Mouse (Mus musculus): ENCODE data around the gene Ube2cbp.

Ube2cbp gene

DNA sequence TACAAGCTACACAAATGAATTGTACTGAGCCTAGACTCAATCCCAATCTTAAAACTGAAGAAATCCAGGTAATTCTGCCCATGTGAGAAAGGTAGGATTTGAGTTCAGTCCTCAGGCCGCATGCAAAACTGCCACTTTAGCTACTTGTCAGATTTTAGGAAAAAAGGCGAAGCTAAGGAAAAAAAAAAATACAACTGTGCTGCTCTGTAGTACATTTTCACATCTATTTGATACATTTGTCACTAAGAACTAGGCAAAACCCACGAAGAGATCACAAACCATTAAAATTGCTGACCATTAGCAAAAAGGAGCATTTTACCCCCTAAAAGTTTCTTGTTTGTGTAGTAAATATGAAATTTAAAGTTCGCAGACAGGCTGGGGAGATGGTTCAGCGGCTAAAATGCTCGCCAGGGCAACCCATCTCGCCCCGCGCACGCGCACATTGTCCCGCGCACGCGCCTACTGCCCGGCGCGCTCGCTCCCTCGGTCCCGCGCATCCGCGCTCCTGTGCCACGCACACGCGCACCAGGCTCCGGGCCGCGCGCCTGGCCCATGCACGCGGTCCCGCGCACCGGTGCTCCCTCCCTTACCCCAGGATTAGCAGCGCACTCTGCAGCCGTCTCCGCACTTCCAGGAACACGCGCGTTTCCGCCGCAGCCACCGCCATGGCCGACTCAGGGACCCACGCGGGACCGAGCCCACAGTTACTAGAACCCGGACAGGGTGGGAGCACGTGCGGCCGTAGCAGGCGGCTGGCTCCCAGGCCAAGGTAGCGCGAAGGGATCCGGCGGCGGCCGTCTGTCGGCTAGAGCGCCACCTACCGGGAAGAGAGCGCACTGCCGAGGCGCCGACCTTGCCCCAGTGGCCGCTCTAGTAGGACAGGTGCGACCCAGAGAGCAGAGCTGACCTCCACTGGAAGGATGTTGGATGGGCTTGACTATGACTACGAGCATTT lies at the start of gene Ube2cbp:
Gene Ube2cbp (minus strand): TSS at position 800 of the 955 bp plus-strand sequence.
- DNase-seq (ENCODE audit: low spot score): peak; percentile 75

GRCm38 (mm10) chr9:86514390-86514789 lies 49.6 kb upstream of the Ube2cbp start:
- no peak for DNase-seq (ENCODE audit: low spot score)

DNA sequence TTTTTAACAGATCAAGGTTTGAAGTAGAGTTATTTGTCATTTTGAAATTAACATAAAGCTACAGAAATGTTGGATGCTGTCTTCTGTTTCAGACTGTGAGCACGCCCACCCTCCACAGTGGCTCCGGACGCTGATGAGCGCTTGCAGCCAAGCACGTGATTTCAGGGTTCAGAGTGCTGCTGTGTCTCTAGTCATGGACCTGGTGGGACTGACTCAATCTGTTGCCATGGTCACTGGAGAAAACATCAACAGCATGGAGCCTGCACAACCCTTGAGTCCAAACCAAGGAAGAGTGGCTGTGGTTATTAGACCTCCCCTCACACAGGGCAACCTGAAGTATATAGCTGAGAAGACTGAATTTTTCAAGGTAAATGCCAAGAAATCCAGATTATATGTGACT lies 49.0 kb upstream of the Ube2cbp start:
- DNase-seq (ENCODE audit: low spot score): no peak

DNA sequence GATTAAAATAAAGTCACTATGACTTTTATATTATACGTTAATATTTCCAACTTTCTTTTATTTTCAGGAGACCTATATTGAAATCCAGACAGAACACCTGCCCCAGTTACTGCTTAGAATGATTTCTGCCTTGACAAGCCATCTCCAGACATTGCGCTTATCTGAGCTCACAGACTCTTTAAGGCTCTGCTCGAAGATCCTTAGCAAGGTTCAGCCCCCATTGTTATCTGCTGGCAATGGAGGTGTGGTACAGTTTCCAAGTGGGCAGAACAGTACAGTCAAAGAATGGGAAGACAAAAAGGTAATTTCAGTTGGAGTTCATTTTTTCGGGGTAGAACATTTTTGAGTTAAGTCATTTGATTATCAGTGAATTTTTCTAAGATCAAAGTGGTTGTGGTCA lies 42.7 kb upstream of the Ube2cbp start:
- DNase-seq (ENCODE audit: low spot score): no peak

DNA sequence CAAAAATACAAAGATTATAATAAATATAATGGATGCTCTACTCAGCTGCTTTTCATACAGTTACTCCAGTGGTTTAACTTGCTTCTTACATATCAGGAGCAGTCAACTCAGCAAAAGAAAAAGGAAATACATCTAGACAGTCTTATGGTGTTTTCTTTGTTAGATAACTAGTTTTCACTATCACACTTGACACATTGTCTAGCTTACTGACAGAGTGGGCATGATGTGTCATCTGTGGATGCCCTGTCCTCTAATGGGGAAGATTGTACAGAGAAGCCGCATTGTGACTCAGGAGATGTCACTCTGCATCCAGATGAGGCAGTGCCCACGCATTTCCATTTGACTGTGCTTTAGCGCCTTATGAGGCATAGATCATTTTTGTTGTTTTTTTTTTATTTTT lies 34.3 kb upstream of the Ube2cbp start:
- no peak for DNase-seq (ENCODE audit: low spot score)

DNA sequence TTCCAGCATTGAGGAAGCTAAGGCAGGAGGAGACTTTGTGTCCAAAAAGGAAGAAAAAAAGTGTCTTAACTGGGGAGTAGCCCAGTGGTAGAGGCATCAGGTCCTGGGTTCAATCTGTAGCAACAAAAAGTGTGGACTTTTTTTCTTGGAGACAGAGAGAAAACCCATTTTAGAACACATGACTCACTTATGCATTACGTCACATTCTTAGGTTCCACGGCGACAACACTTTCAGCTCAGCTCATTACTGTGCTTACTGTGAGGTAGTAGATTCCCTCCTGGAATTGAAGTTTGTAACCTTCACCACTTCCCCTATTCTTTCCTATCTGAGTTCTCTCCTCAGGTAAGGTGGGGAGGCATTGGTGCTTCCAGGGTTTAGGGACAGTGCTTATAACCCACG lies 31.5 kb upstream of the Ube2cbp start:
- no peak for DNase-seq (ENCODE audit: low spot score)

DNA sequence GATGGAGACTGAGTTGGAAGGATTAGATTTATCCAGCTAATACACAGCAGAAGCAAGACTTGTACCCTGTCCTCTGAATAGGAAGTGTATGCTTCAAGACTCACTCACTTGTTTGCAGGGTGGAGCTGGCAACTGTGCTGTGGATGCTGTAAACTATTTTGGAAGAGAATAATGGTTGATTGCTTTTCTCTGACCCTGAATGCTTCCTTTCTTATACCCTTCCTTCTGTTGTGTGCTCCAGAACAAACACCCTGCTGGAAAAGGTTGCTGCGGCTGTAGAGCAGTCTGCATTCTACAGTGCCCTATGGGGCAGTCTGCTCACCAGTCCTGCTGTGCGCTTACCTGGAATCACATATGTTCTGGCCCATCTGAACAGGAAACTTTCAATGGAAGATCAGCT lies 27.0 kb upstream of the Ube2cbp start:
- DNase-seq (ENCODE audit: low spot score): no peak

- DNase-seq (ENCODE audit: low spot score): no peak
Measured at GRCm38 (mm10) chr9:86482236-86482635, 17.5 kb upstream of the Ube2cbp start.

DNA sequence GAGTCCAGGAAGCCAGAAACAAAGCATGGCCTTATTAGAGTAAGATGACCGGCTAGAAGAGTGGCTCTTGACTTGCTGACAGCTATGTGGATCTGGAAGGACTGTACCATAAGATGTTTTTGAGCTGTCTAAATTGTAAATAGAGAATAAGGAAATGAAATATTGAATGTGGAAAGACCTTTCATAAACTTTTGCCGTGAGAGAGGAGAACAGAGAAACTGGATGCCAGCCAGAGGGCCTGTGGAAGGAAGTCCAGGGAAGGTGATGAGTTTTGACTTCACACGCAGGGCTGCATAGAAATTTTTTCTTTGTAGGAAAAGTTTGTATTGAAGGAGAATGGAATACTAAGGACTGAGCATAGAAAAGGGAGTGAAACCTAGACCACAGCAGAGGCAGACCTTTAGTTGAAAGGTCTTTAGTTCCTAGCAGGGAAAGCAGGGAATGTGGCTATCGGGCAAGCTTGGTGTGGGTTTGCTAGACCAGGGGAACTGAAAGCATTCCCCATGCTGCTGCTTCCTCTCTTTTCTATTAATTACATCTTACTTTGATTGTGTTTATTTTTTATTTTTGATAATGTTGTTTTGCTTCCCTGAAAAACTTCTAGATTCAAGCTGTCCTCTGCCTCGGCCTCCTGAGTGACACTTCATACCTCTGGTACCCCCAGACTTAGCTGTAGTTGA lies 13.8 kb upstream of the Ube2cbp start:
- DNase-seq (ENCODE audit: low spot score): no peak

- DNase-seq (ENCODE audit: low spot score): no peak
Measured at GRCm38 (mm10) chr9:86476763-86477162, 12.0 kb upstream of the Ube2cbp start.

GRCm38 (mm10) chr9:86475956-86476355 lies 11.2 kb upstream of the Ube2cbp start:
- DNase-seq (ENCODE audit: low spot score): no peak

- no peak for DNase-seq (ENCODE audit: low spot score)
Measured at GRCm38 (mm10) chr9:86466990-86467870, 2.5 kb upstream of the Ube2cbp start, which contains the start of gene Dop1a. TSS of gene Dop1a (plus strand) at chr9:86467154.

- no peak for DNase-seq (ENCODE audit: low spot score)
Measured at GRCm38 (mm10) chr9:86453626-86454025, 11.1 kb downstream of the Ube2cbp start.

DNA sequence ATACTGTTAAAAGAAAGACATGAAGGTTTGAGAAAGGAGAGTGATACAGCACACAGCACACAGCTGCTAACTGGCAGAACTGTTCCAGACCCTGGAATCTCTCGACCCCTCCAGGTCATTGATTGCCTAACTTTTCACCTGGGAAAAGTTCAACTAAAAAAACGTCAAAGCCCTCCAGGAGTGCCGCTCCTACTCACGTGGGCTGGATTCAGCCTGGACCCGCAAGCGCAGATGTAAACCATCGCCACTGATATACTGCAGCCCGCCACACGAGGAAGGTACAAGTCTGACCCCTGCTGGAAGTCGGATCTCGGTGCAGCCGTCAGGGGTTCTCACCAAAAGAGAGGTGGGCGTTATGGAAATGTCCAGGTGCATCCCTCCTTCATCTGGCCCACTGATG lies 13.1 kb downstream of the Ube2cbp start:
- DNase-seq (ENCODE audit: low spot score): no peak

- no peak for DNase-seq (ENCODE audit: low spot score)
Measured at GRCm38 (mm10) chr9:86451094-86451493, 13.7 kb downstream of the Ube2cbp start.

DNA sequence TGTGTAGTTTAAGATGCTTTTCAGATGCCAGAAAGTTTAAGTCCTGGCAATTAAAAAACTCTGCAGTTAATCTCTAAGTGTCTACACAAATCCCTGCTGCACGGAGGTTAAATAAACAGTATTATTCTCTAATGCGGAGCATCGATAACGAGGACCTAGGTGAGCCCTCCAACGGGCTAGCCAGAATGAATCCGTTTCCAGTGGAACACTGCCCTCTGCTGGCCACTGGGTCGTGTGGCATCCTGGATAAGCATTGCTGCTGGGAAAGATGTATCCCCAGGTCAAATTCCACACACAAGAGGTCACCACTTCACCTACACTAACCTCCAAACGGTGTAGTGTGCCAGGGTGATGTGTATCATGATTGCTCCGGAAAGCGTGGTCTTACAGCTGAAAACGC lies 15.2 kb downstream of the Ube2cbp start:
- no peak for DNase-seq (ENCODE audit: low spot score)

DNA sequence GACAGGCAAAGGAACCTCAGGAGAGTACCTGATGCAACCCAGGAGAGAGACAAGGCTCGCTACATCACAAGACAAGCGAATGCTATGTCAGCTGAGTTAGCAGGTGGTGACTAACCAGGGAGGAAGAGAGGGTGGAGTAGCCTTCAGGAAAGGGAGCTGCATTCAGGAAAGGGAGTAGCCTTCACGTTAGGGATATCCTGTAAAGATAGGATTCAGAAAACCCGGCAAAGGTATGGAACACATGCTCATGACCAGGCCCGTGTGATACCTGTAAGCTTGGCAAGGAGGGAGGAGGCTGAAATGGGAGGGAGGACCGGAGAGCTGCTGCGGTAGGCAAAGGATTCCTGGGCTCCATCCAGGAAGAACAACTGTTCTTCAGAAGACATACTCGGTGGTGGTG lies 17.3 kb downstream of the Ube2cbp start:
- no peak for DNase-seq (ENCODE audit: low spot score)

DNA sequence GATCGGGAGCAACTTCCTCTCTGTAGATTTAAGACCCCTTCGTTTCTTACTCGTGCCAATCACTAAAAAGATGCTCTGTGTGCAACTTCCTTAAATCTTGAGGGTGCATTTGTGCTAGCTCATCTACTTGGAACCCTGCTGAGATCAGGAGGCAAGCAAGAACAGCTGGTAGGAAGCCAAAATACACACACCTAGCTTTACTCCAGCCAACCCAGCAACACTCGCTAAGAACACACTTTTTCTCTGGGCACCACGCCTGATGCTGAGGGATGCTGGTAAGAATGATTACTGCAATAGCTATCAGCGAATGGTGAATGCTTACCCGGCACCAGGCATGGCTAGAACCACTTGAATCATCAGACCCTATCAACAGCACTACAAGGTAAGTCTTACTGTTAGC lies 17.9 kb downstream of the Ube2cbp start:
- no peak for DNase-seq (ENCODE audit: low spot score)

GRCm38 (mm10) chr9:86442248-86442647 lies 22.5 kb downstream of the Ube2cbp start:
- no peak for DNase-seq (ENCODE audit: low spot score)

- no peak for DNase-seq (ENCODE audit: low spot score)
Measured at GRCm38 (mm10) chr9:86438337-86439009, 26.3 kb downstream of the Ube2cbp start.

DNA sequence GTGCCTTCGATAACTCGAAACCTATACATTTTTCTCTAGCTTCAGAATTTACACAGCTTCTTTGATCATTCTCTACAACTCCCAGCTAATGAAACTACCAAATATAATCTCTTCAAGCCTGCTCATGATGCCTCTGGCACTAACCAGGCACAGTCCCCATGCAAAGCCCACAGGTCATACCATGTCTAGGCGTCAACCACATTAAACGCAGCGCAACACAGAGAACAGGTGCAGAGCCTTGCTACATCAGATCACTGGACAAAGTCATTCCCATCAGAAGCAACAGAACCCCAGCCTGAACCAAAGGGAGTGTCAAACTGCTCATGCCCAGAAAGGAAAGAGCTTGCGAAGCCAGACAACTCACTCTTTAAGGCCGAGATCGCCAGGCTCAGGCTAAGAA lies 28.1 kb downstream of the Ube2cbp start:
- DNase-seq (ENCODE audit: low spot score): no peak

GRCm38 (mm10) chr9:86435510-86435909 lies 29.2 kb downstream of the Ube2cbp start:
- DNase-seq (ENCODE audit: low spot score): no peak

All from layer of hippocampus, adult 9-10 months (tissue).